Mouse (Mus musculus): ENCODE measurements at regions not wholly inside any gene's neighbourhood (a gene's known extent, or its start where the extent isn't known, plus 50 kb on each side); places are given as distances from the start of the nearest gene placed in this dataset.

GRCm38 (mm10) chr1:23207843-23208242, 105.8 kb upstream of the 4933415F23Rik start:
- no peak for DNase-seq (ENCODE audit: low spot score)

GRCm38 (mm10) chr1:23207024-23207423, 105.0 kb upstream of the 4933415F23Rik start:
- no peak for DNase-seq (ENCODE audit: low spot score)

- DNase-seq (ENCODE audit: low spot score), result no peak
Measured at GRCm38 (mm10) chr1:23202511-23203435, 100.7 kb upstream of the 4933415F23Rik start.

GRCm38 (mm10) chr1:23200460-23200859, 98.4 kb upstream of the 4933415F23Rik start:
- no peak for DNase-seq (ENCODE audit: low spot score)

GRCm38 (mm10) chr1:23190316-23191005, 88.4 kb upstream of the 4933415F23Rik start:
- no peak for DNase-seq (ENCODE audit: low spot score)

GRCm38 (mm10) chr1:23189790-23190189, 87.7 kb upstream of the 4933415F23Rik start:
- no peak for DNase-seq (ENCODE audit: low spot score)

GRCm38 (mm10) chr1:23188216-23188615, 86.2 kb upstream of the 4933415F23Rik start:
- DNase-seq (ENCODE audit: low spot score), result no peak

GRCm38 (mm10) chr1:23187446-23188206, 85.6 kb upstream of the 4933415F23Rik start:
- DNase-seq (ENCODE audit: low spot score), result no peak

GRCm38 (mm10) chr1:23184728-23185127, 82.7 kb upstream of the 4933415F23Rik start:
- DNase-seq (ENCODE audit: low spot score), result no peak

- no peak for DNase-seq (ENCODE audit: low spot score)
Measured at GRCm38 (mm10) chr1:23182541-23182940, 80.5 kb upstream of the 4933415F23Rik start.

GRCm38 (mm10) chr1:23178335-23178974, 76.4 kb upstream of the 4933415F23Rik start:
- no peak for DNase-seq (ENCODE audit: low spot score)

GRCm38 (mm10) chr1:23174022-23174421, 72.0 kb upstream of the 4933415F23Rik start:
- DNase-seq (ENCODE audit: low spot score), result no peak

GRCm38 (mm10) chr1:23173054-23173802, 71.2 kb upstream of the 4933415F23Rik start:
- DNase-seq (ENCODE audit: low spot score), result no peak

GRCm38 (mm10) chr1:23171336-23171735, 69.3 kb upstream of the 4933415F23Rik start:
- no peak for DNase-seq (ENCODE audit: low spot score)

- no peak for DNase-seq (ENCODE audit: low spot score)
Measured at GRCm38 (mm10) chr1:23170711-23171110, 68.7 kb upstream of the 4933415F23Rik start.

GRCm38 (mm10) chr1:23168504-23168903, 66.5 kb upstream of the 4933415F23Rik start:
- DNase-seq (ENCODE audit: low spot score), result no peak

- no peak for DNase-seq (ENCODE audit: low spot score)
Measured at GRCm38 (mm10) chr1:23163371-23163935, 61.4 kb upstream of the 4933415F23Rik start.

- no peak for DNase-seq (ENCODE audit: low spot score)
Measured at GRCm38 (mm10) chr1:23162766-23163165, 60.7 kb upstream of the 4933415F23Rik start.

All from ovary, postnatal 36 days (tissue).